Mouse (Mus musculus): ENCODE data around the gene Wdr54. TPM values are rescaled to one million over a fixed set of nuclear protein-coding genes. Genes with fewer than 3 reads are reported as not detected.
A peak's percentile ranks its signal among the peaks of the same experiment; 100 is the strongest.

Wdr54 gene
- polyA plus RNA-seq, 1 experiment from 2014 or later: 25.7 TPM

- ATAC-seq (ENCODE audit: low read depth): peak; percentile 12; the same call in 1 of the 2 replicates
- no peaks in the 10 kb centered on the region for H3K27me3 ChIP-seq (ENCODE audit: control insufficient read depth, insufficient read depth, low read length)
- H3K27ac ChIP-seq (ENCODE audit: low read depth, low read length): no peak overlapping the region
- 33% methylated on average over 13 of the region's 13 CpGs for WGBS
- H3K36me3 ChIP-seq (ENCODE audit: control insufficient read depth, insufficient read depth, low read length): peaks cover 3% of the 10 kb centered on the region; the same call in 1 of the 2 replicates
- H3K9ac ChIP-seq (replicated peaks; ENCODE audit: low read depth, low read length): 0 out of 2 replicates have a peak overlapping the region, but pooled peaks have one; percentile 11
- H3K4me2 ChIP-seq (ENCODE audit: low read depth, low read length): peak overlapping the region; percentile 93
- H3K9me3 ChIP-seq (ENCODE audit: control insufficient read depth, low read length): no peaks in the 10 kb centered on the region
- H3K4me3 ChIP-seq (ENCODE audit: low read depth, low read length): no peak overlapping the region; the same call in 1 of the 2 replicates
- peaks cover 22% of the 10 kb centered on the region for H3K4me1 ChIP-seq (ENCODE audit: control insufficient read depth, insufficient read depth, low read length)
Observed at GRCm38 (mm10) chr6:83107566-83108400, 48.4 kb downstream of the Wdr54 start.

- Histone ChIP-seq H3K9me3 (ENCODE audit: control insufficient read depth, low read length) (no peaks in the 10 kb centered on the region), H3K4me3 (ENCODE audit: low read depth, low read length) (no peak overlapping the region), H3K4me1 (ENCODE audit: control insufficient read depth, insufficient read depth, low read length) (peaks cover 24% of the 10 kb centered on the region), H3K36me3 (ENCODE audit: control insufficient read depth, insufficient read depth, low read length) (no peaks in the 10 kb centered on the region), H3K9ac (replicated peaks; ENCODE audit: low read depth, low read length) (no peak overlapping the region), H3K4me2 (ENCODE audit: low read depth, low read length) (no peak overlapping the region), H3K27ac (ENCODE audit: low read depth, low read length) (no peak overlapping the region), H3K27me3 (ENCODE audit: control insufficient read depth, insufficient read depth, low read length) (peaks cover 3% of the 10 kb centered on the region; the same call in 1 of the 2 replicates)
- WGBS: 80% methylated on average over 4 of the region's 4 CpGs
- ATAC-seq (ENCODE audit: low read depth): no peak
Observed at GRCm38 (mm10) chr6:83104158-83104557, 52.0 kb downstream of the Wdr54 start.

- Histone ChIP-seq H3K4me1 (ENCODE audit: control insufficient read depth, insufficient read depth, low read length) (peaks cover 19% of the 10 kb centered on the region), H3K9ac (replicated peaks; ENCODE audit: low read depth, low read length) (0 out of 2 replicates have a peak overlapping the region, but pooled peaks have one; percentile 28), H3K27ac (ENCODE audit: low read depth, low read length) (no peak overlapping the region), H3K36me3 (ENCODE audit: control insufficient read depth, insufficient read depth, low read length) (no peaks in the 10 kb centered on the region), H3K4me2 (ENCODE audit: low read depth, low read length) (peak overlapping the region; percentile 74), H3K4me3 (ENCODE audit: low read depth, low read length) (peak overlapping the region; percentile 53; the same call in 1 of the 2 replicates), H3K9me3 (ENCODE audit: control insufficient read depth, low read length) (no peaks in the 10 kb centered on the region), H3K27me3 (ENCODE audit: control insufficient read depth, insufficient read depth, low read length) (peaks cover 3% of the 10 kb centered on the region; the same call in 1 of the 2 replicates)
- WGBS: 48% methylated on average over 11 of the region's 11 CpGs
- ATAC-seq (ENCODE audit: low read depth): no peak
Observed at GRCm38 (mm10) chr6:83103130-83103650, 53.0 kb downstream of the Wdr54 start.

GRCm38 (mm10) chr6:83101688-83102556 is 54.3 kb downstream of the Wdr54 start:
- Histone ChIP-seq H3K9me3 (ENCODE audit: control insufficient read depth, low read length) (no peaks in the 10 kb centered on the region), H3K27me3 (ENCODE audit: control insufficient read depth, insufficient read depth, low read length) (peaks cover 3% of the 10 kb centered on the region; the same call in 1 of the 2 replicates), H3K36me3 (ENCODE audit: control insufficient read depth, insufficient read depth, low read length) (no peaks in the 10 kb centered on the region), H3K4me2 (ENCODE audit: low read depth, low read length) (peak overlapping the region; percentile 74), H3K4me3 (ENCODE audit: low read depth, low read length) (peak overlapping the region; percentile 53), H3K4me1 (ENCODE audit: control insufficient read depth, insufficient read depth, low read length) (peaks cover 16% of the 10 kb centered on the region), H3K27ac (ENCODE audit: low read depth, low read length) (peak overlapping the region; percentile 76), H3K9ac (replicated peaks; ENCODE audit: low read depth, low read length) (peak overlapping the region; percentile 78)
- WGBS: under 1% methylated on average over 65 of the region's 74 CpGs
- ATAC-seq (ENCODE audit: low read depth): peak; percentile 82

- Histone ChIP-seq H3K4me3 (ENCODE audit: low read depth, low read length) (peak within 1 kb of the TSS; percentile 53), H3K36me3 (ENCODE audit: control insufficient read depth, insufficient read depth, low read length) (no peaks in the 10 kb centered on the region), H3K9me3 (ENCODE audit: control insufficient read depth, low read length) (no peaks in the 10 kb centered on the region), H3K27ac (ENCODE audit: low read depth, low read length) (peak within 1 kb of the TSS; percentile 76), H3K4me2 (ENCODE audit: low read depth, low read length) (peak within 1 kb of the TSS; percentile 74), H3K27me3 (ENCODE audit: control insufficient read depth, insufficient read depth, low read length) (peaks cover 3% of the 10 kb centered on the region; the same call in 1 of the 2 replicates), H3K9ac (replicated peaks; ENCODE audit: low read depth, low read length) (peak within 1 kb of the TSS; percentile 78), H3K4me1 (ENCODE audit: control insufficient read depth, insufficient read depth, low read length) (peaks cover 16% of the 10 kb centered on the region)
- WGBS: under 1% methylated on average over 25 of the region's 25 CpGs
- ATAC-seq (ENCODE audit: low read depth): peak; percentile 91
Observed at GRCm38 (mm10) chr6:83101316-83101687, 54.9 kb downstream of the Wdr54 start, which contains the start of the genes Ccdc142 and Gm42688. Gene Ccdc142 (plus strand): TSS chr6:83101601. Gene Gm42688 (plus strand): TSS chr6:83101617.

Other genes starting within 250 kb of the Wdr54 start
- 13.7 and 19.5 TPM in 2 replicates for gene Sema4f, start 216.6 kb downstream of the Wdr54 start, polyA plus RNA-seq (2014; fragmentation: Nextera tagmentation; extraction: Ambion mirVana)
- gene M1ap, start 209.5 kb downstream of the Wdr54 start, polyA plus RNA-seq (2014; fragmentation: Nextera tagmentation; extraction: Ambion mirVana): not detected in 2 replicates
- 1.0 and 2.0 TPM in 2 replicates for gene Dok1, start 122.9 kb downstream of the Wdr54 start, polyA plus RNA-seq (2014; fragmentation: Nextera tagmentation; extraction: Ambion mirVana)
- 4.2 and 6.1 TPM in 2 replicates for gene Loxl3, start 122.2 kb downstream of the Wdr54 start, polyA plus RNA-seq (2014; fragmentation: Nextera tagmentation; extraction: Ambion mirVana)
- gene Aup1, start 101.9 kb downstream of the Wdr54 start, polyA plus RNA-seq (2014; fragmentation: Nextera tagmentation; extraction: Ambion mirVana): 122 and 123 TPM in 2 replicates
- gene Htra2, start 101.1 kb downstream of the Wdr54 start, polyA plus RNA-seq (2014; fragmentation: Nextera tagmentation; extraction: Ambion mirVana): 37.8 and 45.9 TPM in 2 replicates
- 0.24 and 0.54 TPM in 2 replicates for gene Dqx1, start 98.6 kb downstream of the Wdr54 start, polyA plus RNA-seq (2014; fragmentation: Nextera tagmentation; extraction: Ambion mirVana)
- 7.1 TPM in 1 of 2 replicates, not detected in the other for gene Tlx2, start 86.1 kb downstream of the Wdr54 start, polyA plus RNA-seq (2014; fragmentation: Nextera tagmentation; extraction: Ambion mirVana)
- 44.9 and 46.6 TPM in 2 replicates for gene Pcgf1, start 78.5 kb downstream of the Wdr54 start, polyA plus RNA-seq (2014; fragmentation: Nextera tagmentation; extraction: Ambion mirVana)
- not detected in 2 replicates for gene Lbx2, start 70.0 kb downstream of the Wdr54 start, polyA plus RNA-seq (2014; fragmentation: Nextera tagmentation; extraction: Ambion mirVana)
- 5.6 and 6.3 TPM in 2 replicates for gene Ccdc142, start 54.8 kb downstream of the Wdr54 start, polyA plus RNA-seq (2014; fragmentation: Nextera tagmentation; extraction: Ambion mirVana)
- 3.7 and 4.3 TPM in 2 replicates for gene Gm42688, start 54.8 kb downstream of the Wdr54 start, polyA plus RNA-seq (2014; fragmentation: Nextera tagmentation; extraction: Ambion mirVana)
- 118 and 119 TPM in 2 replicates for gene Mrpl53, start 47.4 kb downstream of the Wdr54 start, polyA plus RNA-seq (2014; fragmentation: Nextera tagmentation; extraction: Ambion mirVana)
- 21.9 and 25.3 TPM in 2 replicates for gene Mogs, start 40.9 kb downstream of the Wdr54 start, polyA plus RNA-seq (2014; fragmentation: Nextera tagmentation; extraction: Ambion mirVana)
- gene Wbp1, start 34.8 kb downstream of the Wdr54 start, polyA plus RNA-seq (2014; fragmentation: Nextera tagmentation; extraction: Ambion mirVana): 129 and 146 TPM in 2 replicates
- gene Ino80b, start 31.0 kb downstream of the Wdr54 start, polyA plus RNA-seq (2014; fragmentation: Nextera tagmentation; extraction: Ambion mirVana): 13.5 and 14.3 TPM in 2 replicates
- 6.3 and 8.8 TPM in 2 replicates for gene Rtkn, start 20.9 kb downstream of the Wdr54 start, polyA plus RNA-seq (2014; fragmentation: Nextera tagmentation; extraction: Ambion mirVana)
- 4.2 and 7.8 TPM in 2 replicates for gene 1700003E16Rik, start within 50 bp of the Wdr54 start, polyA plus RNA-seq (2014; fragmentation: Nextera tagmentation; extraction: Ambion mirVana)
- gene Dctn1, start 9.5 kb upstream of the Wdr54 start, polyA plus RNA-seq (2014; fragmentation: Nextera tagmentation; extraction: Ambion mirVana): 122 and 147 TPM in 2 replicates
- gene Slc4a5, start 63.4 kb upstream of the Wdr54 start, polyA plus RNA-seq (2014; fragmentation: Nextera tagmentation; extraction: Ambion mirVana): not detected in 2 replicates
- gene Mthfd2, start 169.5 kb upstream of the Wdr54 start, polyA plus RNA-seq (2014; fragmentation: Nextera tagmentation; extraction: Ambion mirVana): 28.7 and 30.7 TPM in 2 replicates
- gene Mob1a, start 169.6 kb upstream of the Wdr54 start, polyA plus RNA-seq (2014; fragmentation: Nextera tagmentation; extraction: Ambion mirVana): 22.3 and 32.2 TPM in 2 replicates
- gene Bola3, start 192.8 kb upstream of the Wdr54 start, polyA plus RNA-seq (2014; fragmentation: Nextera tagmentation; extraction: Ambion mirVana): 57.3 and 57.5 TPM in 2 replicates